Mouse (Mus musculus): ENCODE data around the gene Gmeb1.

GRCm38 (mm10) chr4:132291056-132291455 is 29.7 kb upstream of the Gmeb1 start:
- TF ChIP-seq POLR2A (IDR thresholded peaks at IDR 0.05; ENCODE audit: low read depth, low read length) (no peak), CTCF (conservative IDR thresholded peaks at IDR 0.05; ENCODE audit: insufficient read depth, insufficient read length, low read depth, low read length) (no peak)

All from kidney, adult 2 months (tissue).